Mouse (Mus musculus) lung, postnatal 10 days (tissue): ENCODE data around the gene Eif3c.
A peak's percentile ranks its signal among the peaks of the same experiment; 100 is the strongest.

Experiments
- DNase-seq: peaks from one replicate; pipeline ENCODE4 v3.0.0; 2021

Gene Eif3c

GRCm38 (mm10) chr7:126545631-126546030, 20.6 kb downstream of the Eif3c start:
- no peak for DNase-seq

- DNase-seq: no peak
These were observed 24.6 kb downstream of the Eif3c start for GRCm38 (mm10) chr7:126541661-126542060.

- peak; percentile 25 for DNase-seq
These were observed 28.2 kb downstream of the Eif3c start for GRCm38 (mm10) chr7:126537820-126538585.

GRCm38 (mm10) chr7:126536466-126536865, 29.7 kb downstream of the Eif3c start:
- no peak for DNase-seq

- peak; percentile 10 for DNase-seq
These were observed 30.4 kb downstream of the Eif3c start for GRCm38 (mm10) chr7:126535766-126536165.

DNA sequence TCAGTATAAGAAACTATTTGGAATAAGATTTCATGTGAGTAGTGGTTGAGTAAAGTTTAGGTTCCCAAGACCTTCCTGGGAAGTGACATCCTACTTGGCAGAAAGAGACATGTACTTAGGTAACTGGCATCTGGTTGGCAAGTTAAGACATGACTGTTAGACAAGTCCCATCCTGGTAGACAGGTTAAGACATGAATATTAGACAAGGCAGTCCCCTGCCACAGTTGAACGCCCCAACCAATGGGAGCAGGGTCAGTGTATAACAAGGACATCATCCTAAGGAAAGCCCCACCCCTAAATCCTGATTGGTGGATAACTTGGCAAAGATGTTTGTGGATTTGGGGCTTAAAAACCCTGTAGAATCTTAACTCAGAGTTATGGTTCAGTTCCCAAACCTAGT, 32.8 kb downstream of the Eif3c start:
- DNase-seq: no peak

DNA sequence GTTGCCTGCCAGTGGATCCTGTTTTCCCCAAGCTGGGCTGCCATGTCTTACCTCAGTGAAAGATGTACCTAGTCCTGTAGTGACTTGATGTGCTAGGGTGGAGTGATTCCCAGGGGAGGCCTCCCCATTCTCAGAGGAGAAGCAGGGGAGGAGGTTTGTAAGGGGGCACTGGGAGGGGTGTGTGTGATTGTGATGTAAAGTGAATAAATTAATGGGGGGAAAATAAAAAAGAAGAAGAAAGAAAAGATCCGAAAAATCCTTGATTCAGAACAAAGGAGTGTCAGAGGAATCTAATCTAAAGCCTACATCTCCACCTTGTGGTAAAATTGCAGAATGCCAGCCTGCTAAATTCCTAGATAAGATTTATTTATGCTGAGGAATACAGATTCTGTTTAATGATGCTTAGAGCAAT, 38.0 kb downstream of the Eif3c start:
- DNase-seq: peak; percentile 53

- DNase-seq: no peak
These were observed 42.9 kb downstream of the Eif3c start for GRCm38 (mm10) chr7:126523316-126523715.

DNA sequence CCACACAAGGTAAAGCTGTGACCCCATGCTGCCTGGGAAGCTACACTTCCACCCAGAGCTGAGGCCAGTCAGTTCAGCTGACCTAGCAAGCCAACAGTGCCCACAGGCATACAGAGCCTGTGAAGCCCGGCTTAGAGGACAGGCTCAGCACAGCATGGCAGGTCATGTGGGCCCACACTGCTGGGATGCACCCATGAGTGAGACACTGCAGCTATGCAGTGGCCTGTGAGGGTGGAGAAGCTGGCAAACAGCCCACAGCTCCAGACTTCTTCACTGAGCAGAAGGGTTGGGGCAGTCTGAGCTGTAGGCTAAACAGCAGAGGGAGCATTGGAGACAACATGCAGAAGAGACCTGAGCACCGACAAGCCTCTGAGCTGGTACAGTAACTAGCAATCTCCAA, 46.7 kb downstream of the Eif3c start:
- DNase-seq: peak; percentile 52

DNA sequence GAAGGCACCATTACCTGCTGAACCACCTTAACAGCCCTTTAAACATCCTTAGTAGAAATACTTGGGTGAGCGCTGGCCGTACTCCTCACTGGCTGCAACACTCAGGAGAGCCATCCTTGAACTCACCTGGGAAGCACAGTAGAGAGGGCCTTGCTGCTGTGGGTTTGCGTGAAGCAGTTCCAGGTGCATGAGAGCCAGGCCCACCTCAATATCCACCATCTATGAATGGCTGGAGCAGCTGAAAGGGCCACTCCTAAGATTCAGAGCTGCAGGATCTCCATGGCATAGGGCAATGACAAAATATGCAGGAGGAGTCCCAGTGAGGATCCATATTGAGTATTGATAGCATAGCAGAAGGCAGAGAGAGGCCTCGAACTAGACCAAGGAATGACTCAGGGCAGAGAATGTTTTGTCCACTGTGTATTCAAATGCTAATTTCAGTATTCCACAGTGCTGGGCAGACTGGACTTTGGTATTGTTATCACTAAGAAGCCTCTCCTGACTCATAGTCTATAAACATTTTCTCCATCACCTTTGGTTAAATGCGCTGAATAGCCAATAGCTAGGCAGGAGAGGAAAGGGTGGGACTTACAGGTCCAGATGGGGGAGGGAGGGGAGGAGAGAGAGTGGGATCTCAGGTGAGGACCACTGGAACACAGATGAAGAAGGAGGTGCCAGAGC, 47.8 kb downstream of the Eif3c start:
- DNase-seq: no peak

- no peak for DNase-seq
These were observed 54.9 kb downstream of the Eif3c start for GRCm38 (mm10) chr7:126511287-126511686.

DNA sequence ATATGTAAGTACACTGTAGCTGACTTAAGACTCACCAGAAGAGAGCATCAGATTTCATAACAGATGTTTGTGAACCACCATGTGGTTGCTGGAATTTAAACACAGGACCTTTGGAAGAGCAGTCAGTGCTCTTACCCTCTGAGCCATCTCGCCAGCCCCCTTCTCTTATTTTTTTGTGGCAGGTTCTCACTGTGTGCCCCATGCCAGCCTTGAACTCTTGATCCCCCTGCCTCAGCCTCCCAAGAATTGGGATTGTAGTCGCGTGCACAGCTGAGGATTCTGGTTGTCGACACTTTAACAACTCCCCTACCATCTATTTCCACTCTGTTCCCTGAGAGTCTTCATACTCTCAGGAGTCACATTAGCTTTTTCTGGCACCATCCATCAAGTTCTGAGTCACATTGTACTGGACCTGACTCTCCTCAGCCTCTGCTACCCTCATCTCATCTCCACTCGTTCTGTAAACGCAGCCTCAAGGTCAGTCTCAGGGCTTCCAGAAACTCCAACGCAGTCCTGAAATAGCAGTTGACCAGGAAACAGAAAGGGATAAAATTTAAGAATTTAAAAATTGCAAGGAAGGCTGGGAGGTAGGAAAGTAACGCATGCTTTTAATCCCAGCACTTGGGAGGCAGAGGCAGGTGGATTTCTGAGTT, 59.0 kb downstream of the Eif3c start:
- DNase-seq: no peak

GRCm38 (mm10) chr7:126504913-126505312, 61.3 kb downstream of the Eif3c start:
- DNase-seq: no peak

DNA sequence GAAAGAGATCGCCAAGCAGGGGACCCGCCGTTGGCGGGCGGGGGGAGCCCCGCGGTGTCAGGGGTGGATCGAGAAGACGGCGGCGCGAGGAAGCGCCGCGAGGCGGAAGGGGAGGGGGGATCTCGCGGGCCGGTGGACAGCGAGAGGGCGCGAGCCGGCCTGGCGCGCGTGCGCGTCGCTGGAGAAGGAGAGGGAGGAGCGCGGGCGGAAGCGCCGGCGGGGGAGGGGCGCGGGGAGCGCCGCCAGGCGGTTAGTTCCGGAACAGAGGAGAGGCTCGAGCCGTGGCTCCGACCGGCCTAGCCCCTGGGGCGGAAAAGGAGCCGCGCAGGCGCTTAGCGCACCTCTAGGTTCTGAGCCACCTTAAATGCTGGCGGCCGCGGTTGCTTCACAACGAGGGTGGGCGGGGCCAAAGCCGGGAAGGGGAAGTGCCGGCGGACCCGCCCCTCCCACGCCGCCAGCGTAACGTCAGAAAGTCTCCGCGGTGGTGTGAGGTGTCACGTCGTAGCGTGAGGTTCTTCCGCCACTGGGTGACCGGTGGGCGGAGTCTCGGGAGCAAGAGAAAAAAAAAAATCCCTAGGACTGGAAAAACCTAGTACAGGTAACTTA, 62.8 kb downstream of the Eif3c start, which contains the start of gene Atxn2l:
Atxn2l (minus strand) TSS at position 165 of the 606 bp plus-strand sequence.
- peak; percentile 99 for DNase-seq

DNA sequence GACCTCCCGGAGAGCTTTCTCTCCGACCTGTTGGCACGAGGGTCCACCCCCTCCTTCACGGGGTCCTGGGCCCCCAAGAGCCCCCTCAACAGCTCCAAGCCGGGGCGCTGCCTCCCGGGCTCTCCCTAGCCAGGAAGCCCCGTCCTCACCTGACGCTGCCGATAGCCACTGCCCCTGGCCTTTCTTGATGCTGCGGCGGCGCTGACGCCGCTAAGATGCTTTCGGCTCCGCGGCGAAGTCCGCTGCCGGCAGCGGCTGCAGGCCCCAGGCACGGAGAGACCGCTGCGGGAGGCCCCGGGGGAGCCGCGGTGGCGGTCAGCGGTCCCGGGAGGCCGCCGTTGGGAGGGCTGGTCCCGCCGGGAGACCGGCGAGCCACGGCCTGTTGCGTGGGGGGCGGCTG, 63.5 kb downstream of the Eif3c start:
- no peak for DNase-seq

GRCm38 (mm10) chr7:126502023-126502741, 64.0 kb downstream of the Eif3c start:
- DNase-seq: peak; percentile 97

DNA sequence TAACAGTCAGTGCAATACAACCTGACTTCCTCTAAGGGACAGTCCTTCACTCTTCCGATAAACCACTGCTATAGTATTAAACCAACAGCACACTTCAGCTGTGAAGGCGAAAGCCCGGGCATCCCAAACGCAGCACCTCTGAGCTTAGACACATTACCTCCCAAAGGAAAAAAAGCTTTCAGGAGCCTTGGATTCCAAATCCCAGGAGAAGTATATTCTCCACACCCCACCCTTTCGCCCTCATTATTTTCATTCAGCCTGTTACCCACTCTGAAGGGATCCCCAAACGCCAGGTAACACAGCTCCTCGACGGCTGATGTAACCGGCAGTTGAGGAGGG, 64.6 kb downstream of the Eif3c start:
- no peak for DNase-seq

- no peak for DNase-seq
These were observed 66.8 kb downstream of the Eif3c start for GRCm38 (mm10) chr7:126499416-126499815.

GRCm38 (mm10) chr7:126497966-126498365, 68.2 kb downstream of the Eif3c start:
- DNase-seq: no peak

- no peak for DNase-seq
These were observed 69.7 kb downstream of the Eif3c start for GRCm38 (mm10) chr7:126496475-126496874.
